Mouse (Mus musculus) E14TG2a.4 (cell line): ENCODE data around the gene Vsig8.

Source experiments
- H3K27me3 ChIP-seq: 2 replicates; pipeline ENCODE4 v1.6.1; 2014; ENCODE audit warnings: low read length, control low read depth; ENCODE audit not compliant: insufficient read depth
- H3K36me3 ChIP-seq: 2 replicates; pipeline ENCODE4 v1.6.1; 2014; ENCODE audit warnings: low read length, control low read depth; ENCODE audit not compliant: insufficient read depth
- H3K4me1 ChIP-seq: replicated peaks from 2 replicates; pipeline ENCODE4 v1.6.1; 2014; ENCODE audit warnings: low read depth, low read length, control low read depth
- H3K4me3 ChIP-seq: replicated peaks from 2 replicates; pipeline ENCODE4 v1.5.1; 2014; ENCODE audit warnings: mild to moderate bottlenecking, low read length
- H3K9me3 ChIP-seq: 2 replicates; pipeline ENCODE4 v1.6.1; 2014; ENCODE audit warnings: low read length, control low read depth
- CTCF ChIP-seq: conservative IDR thresholded peaks from 2 replicates; pipeline ENCODE4 v1.5.1; 2014; ENCODE audit warnings: low read length
- NANOG ChIP-seq: IDR thresholded peaks from 2 replicates; pipeline ENCODE4 v1.6.1; 2014; ENCODE audit warnings: borderline replicate concordance, low read length, mixed read lengths
- POU5F1 ChIP-seq: IDR thresholded peaks from 2 replicates; pipeline ENCODE4 v1.6.1; 2014; ENCODE audit warnings: low read length, borderline replicate concordance

Gene Vsig8

DNA sequence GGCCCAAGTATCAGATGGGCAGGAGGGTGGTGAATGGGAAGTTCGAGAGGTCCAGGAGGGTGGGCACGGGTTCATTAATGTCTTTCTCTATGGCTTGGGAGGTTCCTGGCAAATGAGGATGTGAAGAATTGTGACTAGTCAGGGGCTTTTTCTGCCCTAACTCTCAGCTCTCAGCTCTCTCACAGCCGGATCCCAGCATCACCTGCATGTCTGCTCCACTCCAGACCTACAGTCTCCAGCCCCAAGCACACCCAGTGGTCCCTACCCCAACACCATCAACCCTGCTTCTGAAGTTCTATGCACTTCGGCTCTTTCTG, 41.6 kb upstream of the Vsig8 start:
- peaks cover 78% of the 10 kb centered on the region for H3K4me1 ChIP-seq
- TF ChIP-seq CTCF (no peak), POU5F1 (no peak), NANOG (no peak)
- no peaks in the 10 kb centered on the region for H3K36me3 ChIP-seq
- H3K27me3 ChIP-seq, result no peaks in the 10 kb centered on the region
- H3K4me3 ChIP-seq, result peak overlapping the region; percentile 17; the same call in 1 of the 2 replicates
- peaks cover 6% of the 10 kb centered on the region for H3K9me3 ChIP-seq

DNA sequence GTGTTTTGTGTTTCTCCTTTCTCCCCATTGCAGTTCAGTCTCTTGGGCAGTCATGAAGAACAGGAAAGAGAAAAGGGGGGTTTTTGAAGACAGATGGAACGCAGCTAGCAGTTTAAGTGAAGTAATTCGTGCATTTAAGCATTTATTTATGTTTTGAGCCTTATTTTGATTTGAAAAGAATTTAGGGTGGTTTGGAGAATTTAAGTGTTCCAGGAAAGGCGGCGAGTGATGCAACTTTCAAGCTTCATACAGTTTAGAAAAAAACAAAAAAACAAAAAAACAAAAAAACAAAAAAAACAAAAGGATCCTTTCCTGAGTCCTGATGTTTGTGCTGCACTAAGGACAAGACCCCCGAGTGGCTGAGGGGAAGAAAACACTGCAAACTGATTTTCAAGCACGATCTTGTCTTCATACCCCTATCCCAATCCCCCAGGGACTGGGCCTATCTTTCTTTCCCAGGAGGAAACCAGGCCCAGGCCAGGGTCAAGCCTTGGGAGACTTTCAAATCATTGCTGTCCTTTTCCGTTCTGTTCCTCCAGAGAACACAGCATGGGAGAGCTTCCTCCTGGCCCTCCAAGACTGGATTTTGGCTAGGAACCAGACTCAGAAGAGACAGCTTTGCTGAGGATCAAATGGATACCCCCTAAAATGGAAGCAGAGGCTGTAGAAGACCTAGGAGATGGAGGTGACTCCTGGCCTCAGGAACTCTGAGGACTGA, 41.0 kb upstream of the Vsig8 start:
- TF ChIP-seq POU5F1, result no peak
- TF ChIP-seq CTCF, result no peak
- no peak for TF ChIP-seq NANOG

DNA sequence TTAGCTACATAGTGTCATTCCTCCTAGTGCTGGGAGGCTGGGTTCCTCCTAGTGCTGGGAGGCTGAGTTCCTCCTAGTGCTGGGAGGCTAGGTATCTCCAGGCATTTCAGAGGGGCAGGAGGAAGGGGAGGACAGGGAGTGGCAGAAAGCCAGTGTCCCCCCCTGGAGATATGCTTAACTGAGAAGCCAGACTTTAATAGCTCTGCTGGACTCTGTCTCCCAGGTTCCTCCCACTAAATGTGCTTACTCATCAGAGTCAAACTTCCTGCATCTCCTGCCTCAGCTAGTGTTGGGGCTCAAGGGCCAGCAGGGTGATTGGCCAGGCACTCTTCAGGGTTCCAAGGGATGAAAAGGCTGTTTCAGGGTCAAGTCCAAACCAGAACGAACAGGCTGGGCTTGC, 40.3 kb upstream of the Vsig8 start:
- Histone ChIP-seq H3K36me3 (no peaks in the 10 kb centered on the region), H3K27me3 (no peaks in the 10 kb centered on the region), H3K4me1 (peaks cover 82% of the 10 kb centered on the region), H3K4me3 (no peak overlapping the region), H3K9me3 (peaks cover 6% of the 10 kb centered on the region)
- TF ChIP-seq NANOG, result no peak
- TF ChIP-seq POU5F1, result no peak
- TF ChIP-seq CTCF, result no peak

More for the DNA sequence above, 41.0 kb upstream of the Vsig8 start:
- 0 out of 2 replicates have a peak overlapping the region, but pooled peaks have one; percentile 17 for H3K4me3 ChIP-seq
- peaks cover 6% of the 10 kb centered on the region for H3K9me3 ChIP-seq
- peaks cover 81% of the 10 kb centered on the region for H3K4me1 ChIP-seq
- H3K36me3 ChIP-seq, result no peaks in the 10 kb centered on the region
- no peaks in the 10 kb centered on the region for H3K27me3 ChIP-seq

DNA sequence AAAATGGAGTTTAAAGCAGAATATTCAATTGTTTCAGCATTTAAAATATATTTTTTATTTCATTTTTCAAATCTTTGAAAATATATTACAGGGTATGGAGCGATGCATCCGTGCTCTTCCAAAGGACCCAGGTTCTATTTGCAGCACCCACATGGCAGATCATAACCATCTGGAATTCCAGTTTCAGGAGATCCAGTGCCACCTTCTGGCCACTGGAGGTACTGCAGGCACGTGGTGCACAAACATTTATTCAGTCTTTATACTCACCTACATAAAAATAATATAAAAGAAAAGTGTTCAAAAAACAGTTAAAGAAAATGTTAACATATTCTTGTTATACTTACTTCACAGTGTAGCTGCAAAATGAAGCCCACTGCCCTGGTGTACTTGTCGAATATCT, 37.7 kb upstream of the Vsig8 start:
- Histone ChIP-seq H3K4me1 (peaks cover 75% of the 10 kb centered on the region), H3K9me3 (peaks cover 6% of the 10 kb centered on the region), H3K27me3 (no peaks in the 10 kb centered on the region; the same call in 1 of the 2 replicates), H3K4me3 (no peak overlapping the region), H3K36me3 (no peaks in the 10 kb centered on the region)
- TF ChIP-seq CTCF, result peak; percentile 97
- TF ChIP-seq NANOG, result no peak
- no peak for TF ChIP-seq POU5F1

DNA sequence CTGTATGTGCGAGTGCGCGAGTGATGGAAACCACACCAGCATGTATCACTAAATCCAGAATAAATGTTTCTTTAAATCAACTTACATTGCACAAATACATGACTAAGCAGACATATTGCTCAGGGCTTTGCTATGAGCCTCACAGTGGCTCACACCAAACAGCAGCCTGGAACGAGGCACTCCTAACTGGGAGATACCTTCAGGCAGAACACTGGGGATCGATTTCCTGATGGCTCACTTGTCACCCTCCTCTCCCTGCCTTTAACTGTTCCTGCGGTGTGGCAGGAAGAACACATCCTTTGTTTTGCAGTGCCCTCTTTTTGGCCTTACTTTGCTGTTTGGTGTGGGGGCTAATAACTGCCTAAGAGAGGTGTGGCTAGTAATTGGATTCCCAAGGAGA, 36.1 kb upstream of the Vsig8 start:
- Histone ChIP-seq H3K36me3 (no peaks in the 10 kb centered on the region), H3K9me3 (peaks cover 6% of the 10 kb centered on the region), H3K4me3 (no peak overlapping the region; the same call in 1 of the 2 replicates), H3K27me3 (no peaks in the 10 kb centered on the region; the same call in 1 of the 2 replicates), H3K4me1 (peaks cover 59% of the 10 kb centered on the region)
- TF ChIP-seq NANOG (no peak), CTCF (no peak), POU5F1 (no peak)

DNA sequence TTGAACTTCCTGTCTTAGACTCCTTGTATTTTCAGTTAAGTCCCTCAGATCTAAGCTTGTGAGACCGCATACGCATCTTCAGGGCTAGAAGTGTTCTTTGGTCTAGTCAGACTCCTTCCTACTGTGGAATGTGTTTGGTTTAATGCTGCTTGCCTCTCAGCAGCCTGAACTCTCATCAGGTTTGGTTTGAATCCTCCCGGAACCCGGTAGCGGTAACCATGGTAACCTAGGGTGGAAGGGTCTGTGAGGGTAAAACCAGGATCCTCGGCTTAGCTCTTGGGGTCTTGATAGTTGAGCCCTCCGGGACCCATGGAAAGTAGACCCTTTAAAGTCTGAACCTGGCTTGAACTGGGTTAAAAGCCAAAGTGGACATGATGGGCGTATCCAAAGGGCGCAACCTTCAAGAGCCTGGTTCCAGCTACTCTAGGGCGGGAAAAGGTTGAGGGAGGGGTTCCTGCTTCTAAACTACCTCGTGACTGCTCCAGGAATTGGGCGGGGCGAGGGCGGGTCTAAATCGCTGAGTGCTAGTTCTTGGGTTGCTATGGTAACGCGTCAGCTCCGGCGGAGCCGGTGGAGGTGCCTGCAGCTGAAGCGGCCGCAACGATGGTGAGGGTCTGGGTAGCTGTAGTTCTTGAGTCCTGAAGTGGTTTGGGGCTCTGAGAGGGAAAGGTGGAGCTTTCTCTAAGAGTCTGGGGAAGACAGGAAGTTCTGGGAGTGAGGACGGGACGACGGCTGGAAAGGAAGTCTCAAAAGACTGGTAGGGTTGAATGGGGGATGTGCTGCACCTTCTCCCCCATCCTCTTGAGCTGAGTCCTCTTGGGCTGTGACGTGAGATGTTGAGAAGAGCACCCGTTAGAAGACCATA, 34.9 kb upstream of the Vsig8 start, which contains the start of gene Cfap45:
Gene Cfap45 (plus strand): TSS at position 226 of the 865 bp plus-strand sequence.
- peak within 1 kb of the TSS; percentile 73 for H3K4me3 ChIP-seq
- TF ChIP-seq NANOG (no peak), POU5F1 (no peak), CTCF (no peak)
- no peaks in the 10 kb centered on the region for H3K36me3 ChIP-seq
- peaks cover 6% of the 10 kb centered on the region for H3K9me3 ChIP-seq
- peaks cover under 1% of the 10 kb centered on the region for H3K27me3 ChIP-seq
- peaks cover 59% of the 10 kb centered on the region for H3K4me1 ChIP-seq

DNA sequence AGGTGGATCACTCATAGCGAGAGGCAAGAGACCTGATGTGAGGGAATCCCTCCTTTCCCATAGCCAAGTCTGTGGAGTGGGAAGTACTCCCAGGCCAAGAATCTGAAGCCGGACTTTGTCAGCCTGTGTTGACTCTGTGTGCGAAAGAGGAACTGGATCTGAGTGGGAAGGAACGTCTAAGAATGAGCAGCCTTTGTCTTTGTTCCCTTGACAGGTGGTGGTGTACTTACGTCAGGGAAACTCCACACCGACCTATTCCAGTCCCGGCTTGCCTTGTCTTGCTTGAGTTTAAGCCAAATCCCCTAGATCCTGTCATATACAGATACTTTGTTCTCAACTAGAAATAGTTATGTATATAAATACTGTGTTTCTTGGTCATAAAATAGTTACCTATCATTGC, 33.2 kb upstream of the Vsig8 start:
- peaks cover 67% of the 10 kb centered on the region for H3K4me1 ChIP-seq
- H3K27me3 ChIP-seq, result peaks cover 18% of the 10 kb centered on the region
- H3K9me3 ChIP-seq, result peaks cover 5% of the 10 kb centered on the region
- H3K4me3 ChIP-seq, result no peak overlapping the region
- TF ChIP-seq NANOG, result no peak
- no peak for TF ChIP-seq CTCF
- no peak for TF ChIP-seq POU5F1
- H3K36me3 ChIP-seq, result no peaks in the 10 kb centered on the region

DNA sequence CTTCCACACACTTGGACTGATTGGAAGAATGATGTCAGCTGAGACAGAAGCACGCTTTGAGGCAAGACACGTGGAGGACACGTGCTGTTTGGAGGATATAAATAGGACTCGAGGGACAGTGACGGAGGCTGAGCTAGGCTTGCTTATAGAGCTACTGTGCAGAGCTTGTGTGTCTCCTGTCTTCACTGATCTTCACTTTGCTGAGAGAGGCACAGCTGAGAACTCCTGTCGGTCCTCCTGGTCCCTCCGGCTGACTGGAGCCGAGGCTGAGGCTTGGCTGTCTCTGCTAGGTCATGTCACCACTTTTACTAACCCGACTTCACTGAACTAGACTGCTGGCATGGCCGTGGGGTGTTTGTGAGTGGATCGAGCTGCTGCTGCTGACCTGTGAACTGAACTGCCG, 32.0 kb upstream of the Vsig8 start:
- Histone ChIP-seq H3K27me3 (peaks cover 21% of the 10 kb centered on the region), H3K4me3 (no peak overlapping the region), H3K4me1 (peaks cover 75% of the 10 kb centered on the region), H3K9me3 (no peaks in the 10 kb centered on the region), H3K36me3 (no peaks in the 10 kb centered on the region)
- TF ChIP-seq CTCF (no peak), NANOG (no peak), POU5F1 (no peak)
